Mouse (Mus musculus): Measurements from ENCODE around the gene Dbndd2. TPM values are rescaled to one million over a fixed set of nuclear protein-coding genes. Genes with fewer than 3 reads are reported as not detected.

Dbndd2 gene
- total and polyA plus RNA-seq, 3 experiments, result 6.9 to 11.9 TPM; not detected in 1

DNA sequence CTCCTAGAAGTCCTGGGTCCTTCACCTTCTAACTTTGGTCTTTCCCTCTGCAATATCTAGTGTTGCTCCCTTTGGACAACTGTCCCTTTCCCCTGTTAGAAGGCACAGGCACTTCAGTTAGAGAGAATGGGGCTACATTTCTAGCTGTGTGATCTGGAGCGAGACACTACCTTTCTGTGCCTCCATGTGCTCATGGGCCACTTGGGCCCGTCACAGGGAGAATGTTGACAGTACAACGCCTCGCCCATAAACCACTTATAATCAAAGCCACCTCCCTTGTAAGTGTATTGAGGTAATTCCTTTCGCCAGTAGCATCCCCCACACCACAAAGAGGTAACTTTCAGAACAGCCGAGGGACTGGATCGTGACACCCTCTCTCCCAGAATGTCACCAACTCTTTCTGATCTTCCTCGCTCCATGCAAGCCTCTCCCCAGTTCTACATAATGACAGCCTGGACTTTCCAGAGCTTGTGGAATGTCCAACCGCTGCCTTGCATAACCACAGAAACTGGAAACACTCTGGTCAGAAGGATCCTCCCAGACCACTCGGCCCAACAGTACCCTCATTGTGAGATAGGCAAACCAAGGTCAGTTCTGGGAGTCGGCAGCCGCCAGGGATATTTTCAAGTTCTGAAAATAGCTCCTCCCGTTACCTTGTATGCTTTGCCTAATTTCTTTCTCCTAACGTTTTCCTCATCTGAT, 36.4 kb upstream of the Dbndd2 start:
- DNase-seq (ENCODE audit: low read depth, low spot score), result no peak
- Histone ChIP-seq H3K27me3 (ENCODE audit: control insufficient read depth in 1 of 2, insufficient read depth in 2 of 2, low read length in 2 of 2) (peaks cover 28 to 43% of the 10 kb centered on the region in 2 experiments), H3K36me3 (ENCODE audit: control insufficient read depth in 1 of 2, insufficient read depth in 2 of 2, low read length in 2 of 2) (no peaks in the 10 kb centered on the region), H3K27ac (ENCODE audit: control insufficient read depth, low read depth, low read length) (no peak overlapping the region), H3K4me3 (ENCODE audit: control insufficient read depth in 1 of 2, insufficient read depth in 1 of 2, low read depth in 2 of 2, low read length in 2 of 2) (no peak overlapping the region), H3K9me3 (replicated peaks; ENCODE audit: insufficient read depth, low read length) (no peaks in the 10 kb centered on the region), H3K79me2 (ENCODE audit: control insufficient read depth, insufficient read depth, low read length, poor library complexity) (no peaks in the 10 kb centered on the region), H3K9ac (ENCODE audit: control insufficient read depth, low read depth, low read length, poor library complexity, severe bottlenecking) (no peak overlapping the region), H3K4me1 (ENCODE audit: control insufficient read depth in 1 of 2, insufficient read depth in 2 of 2, low read length in 2 of 2) (no peaks in the 10 kb centered on the region)
- no peak for TF ChIP-seq POLR2A (IDR thresholded peaks at IDR 0.05; ENCODE audit: control insufficient read depth in 1 of 2, insufficient read depth in 1 of 2, low read depth in 1 of 2, low read length in 2 of 2, poor library complexity in 1 of 2)
- TF ChIP-seq CHD1 (IDR thresholded peaks at IDR 0.05; ENCODE audit: low read depth, low read length), result no peak
- TF ChIP-seq TCF12 (IDR thresholded peaks at IDR 0.05; ENCODE audit: low read depth, low read length), result no peak
- TF ChIP-seq TBP (IDR thresholded peaks at IDR 0.05; ENCODE audit: low read depth, low read length), result no peak
- TF ChIP-seq NELFE (IDR thresholded peaks at IDR 0.05; ENCODE audit: low read depth, low read length), result no peak
- no peak for TF ChIP-seq CHD2 (IDR thresholded peaks at IDR 0.05; ENCODE audit: low read length)
- no peak for TF ChIP-seq HCFC1 (IDR thresholded peaks at IDR 0.05; ENCODE audit: low read depth, low read length)
- TF ChIP-seq ETS1 (IDR thresholded peaks at IDR 0.05; ENCODE audit: low read depth, low read length), result no peak
- TF ChIP-seq POLR2AphosphoS2 (IDR thresholded peaks at IDR 0.05; ENCODE audit: low read length), result no peak
- no peak for TF ChIP-seq MXI1 (IDR thresholded peaks at IDR 0.05; ENCODE audit: low read depth, low read length)
- TF ChIP-seq ZNF384 (IDR thresholded peaks at IDR 0.05; ENCODE audit: low read depth, low read length), result no peak
- no peak for TF ChIP-seq KAT2A (conservative IDR thresholded peaks at IDR 0.05; ENCODE audit: low read depth, low read length)
- TF ChIP-seq SIN3A (IDR thresholded peaks at IDR 0.05; ENCODE audit: low read length), result no peak
- TF ChIP-seq POLR2AphosphoS5 (IDR thresholded peaks at IDR 0.05; ENCODE audit: borderline replicate concordance, low read depth, low read length), result no peak
- TF ChIP-seq UBTF (IDR thresholded peaks at IDR 0.05; ENCODE audit: borderline replicate concordance, insufficient read depth, low read depth, low read length), result no peak
- no peak for TF ChIP-seq MAX (IDR thresholded peaks at IDR 0.05; ENCODE audit: low read length)
- TF ChIP-seq MEF2A (IDR thresholded peaks at IDR 0.05; ENCODE audit: extremely low read depth, insufficient replicate concordance, low read depth, low read length, poor library complexity, severe bottlenecking), result no peak
- no peak for TF ChIP-seq MAFK (IDR thresholded peaks at IDR 0.05; ENCODE audit: borderline replicate concordance, low read depth, low read length)

DNA sequence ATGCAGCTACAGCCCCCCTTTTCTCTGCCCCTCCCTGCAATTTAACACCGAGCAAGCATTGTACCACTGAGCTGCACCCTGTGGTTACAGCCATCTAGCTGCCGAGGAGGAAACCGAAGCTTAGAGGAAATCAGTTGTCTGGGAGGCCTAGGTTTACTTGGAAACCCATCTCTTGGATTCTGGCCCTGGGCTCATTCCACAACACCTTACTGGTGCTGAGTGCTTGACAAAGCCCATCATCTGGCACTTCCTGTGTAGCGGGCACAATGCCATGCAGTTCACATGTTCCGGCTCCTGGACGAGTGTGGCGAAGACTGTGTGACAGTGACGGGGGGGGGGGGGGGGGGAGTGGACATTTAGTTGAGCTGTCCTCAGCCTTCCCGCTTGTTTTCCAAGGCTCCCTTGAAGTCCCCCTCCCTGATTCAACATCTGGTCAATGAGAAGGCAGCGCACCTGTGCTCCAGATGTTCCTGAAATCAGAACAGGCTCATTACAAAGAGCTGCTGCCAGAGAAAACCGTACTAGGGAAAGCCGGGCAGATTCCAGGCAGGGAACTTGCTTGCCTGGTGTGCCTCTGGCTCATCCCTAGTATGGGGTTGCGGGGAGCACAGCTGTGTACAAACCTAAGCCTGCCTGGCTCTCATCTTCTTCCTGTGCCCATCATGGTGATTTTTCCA, 33.8 kb upstream of the Dbndd2 start:
- no peaks in the 10 kb centered on the region for H3K9me3 ChIP-seq (replicated peaks; ENCODE audit: insufficient read depth, low read length)
- TF ChIP-seq RAD21 (IDR thresholded peaks at IDR 0.05; ENCODE audit: low read depth, low read length) (no peak), CHD1 (IDR thresholded peaks at IDR 0.05; ENCODE audit: low read depth, low read length) (no peak), USF1 (IDR thresholded peaks at IDR 0.05; ENCODE audit: low read depth, low read length) (no peak), BHLHE40 (IDR thresholded peaks at IDR 0.05; ENCODE audit: borderline replicate concordance, low read depth, low read length) (no peak), TBP (IDR thresholded peaks at IDR 0.05; ENCODE audit: low read depth, low read length) (no peak), E2F4 (IDR thresholded peaks at IDR 0.05; ENCODE audit: borderline replicate concordance, low read depth, low read length) (no peak), ZC3H11A (IDR thresholded peaks at IDR 0.05; ENCODE audit: low read depth, low read length) (no peak), POLR2AphosphoS2 (IDR thresholded peaks at IDR 0.05; ENCODE audit: low read length) (no peak), KAT2A (conservative IDR thresholded peaks at IDR 0.05; ENCODE audit: low read depth, low read length) (no peak), CTCF (IDR thresholded peaks at IDR 0.05 in 2 of 3, conservative IDR thresholded peaks at IDR 0.05 in 1 of 3; ENCODE audit: control insufficient read depth in 1 of 3, insufficient read depth in 1 of 3, low read depth in 2 of 3, low read length in 3 of 3, poor library complexity in 1 of 3, severe bottlenecking in 1 of 3) (no peak), MAX (IDR thresholded peaks at IDR 0.05; ENCODE audit: low read length) (no peak), ELF1 (IDR thresholded peaks at IDR 0.05; ENCODE audit: low read depth, low read length) (no peak)
- H3K27me3 ChIP-seq (ENCODE audit: control insufficient read depth in 1 of 2, insufficient read depth in 2 of 2, low read length in 2 of 2), result peaks cover 30 to 34% of the 10 kb centered on the region in 2 experiments
- DNase-seq (ENCODE audit: low read depth, low spot score), result no peak
- H3K36me3 ChIP-seq (ENCODE audit: control insufficient read depth in 1 of 2, insufficient read depth in 2 of 2, low read length in 2 of 2), result no peaks in the 10 kb centered on the region
- H3K79me2 ChIP-seq (ENCODE audit: control insufficient read depth, insufficient read depth, low read length, poor library complexity), result no peaks in the 10 kb centered on the region
- no peaks in the 10 kb centered on the region for H3K4me1 ChIP-seq (ENCODE audit: control insufficient read depth in 1 of 2, insufficient read depth in 2 of 2, low read length in 2 of 2)
- H3K27ac ChIP-seq (ENCODE audit: control insufficient read depth, low read depth, low read length), result no peak overlapping the region
- H3K9ac ChIP-seq (ENCODE audit: control insufficient read depth, low read depth, low read length, poor library complexity, severe bottlenecking), result no peak overlapping the region
- H3K4me3 ChIP-seq (ENCODE audit: control insufficient read depth in 1 of 2, insufficient read depth in 1 of 2, low read depth in 2 of 2, low read length in 2 of 2), result no peak overlapping the region
